9 mouse cellular contexts compared by ENCODE assay signal in the genomic region with DNA sequence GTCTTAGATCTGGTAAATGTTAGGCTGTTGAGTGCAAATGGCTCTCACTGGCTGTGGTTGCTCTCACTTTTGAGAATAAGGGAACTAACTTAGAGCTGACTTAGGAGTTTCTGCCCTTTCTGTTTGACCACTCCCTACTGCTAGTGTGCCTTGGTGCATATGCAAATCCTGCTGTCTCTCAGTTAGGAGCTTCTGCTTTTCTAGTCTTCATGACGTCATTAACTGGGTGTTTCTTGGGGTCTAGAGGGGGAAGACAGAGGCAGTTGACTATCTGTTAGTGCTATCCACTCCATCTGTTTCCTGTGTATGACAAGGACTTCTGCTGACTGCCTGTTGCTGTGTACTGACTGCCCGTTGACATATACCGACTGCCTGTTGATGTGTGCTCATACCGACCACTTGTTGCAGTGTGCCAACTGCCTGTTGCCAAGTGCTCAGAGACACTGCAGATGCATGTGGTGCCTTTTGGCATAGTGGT. TPM values are rescaled to one million over a fixed set of nuclear protein-coding genes. Genes with fewer than 3 reads are reported as not detected.
DNase-seq lines count a peak whose midpoint lies in the region; ATAC-seq lines count a peak whose summit lies in the region.
"Had no signal": no experiment of that assay in that cellular context is flagged by ENCODE, and none has a peak within 500 bp of the region (broad histone marks: within the 10 kb centered on the region; RNA-seq: fewer than 3 reads in every experiment).

No protein-coding gene starts in this region.

- H3K36me3 ChIP-seq in liver, embryonic 12.5 days = no peaks in the 10 kb centered on the region
- H3K36me3 ChIP-seq: embryonic facial prominence, embryonic 15.5 days had no signal

- peaks cover 73% of the 10 kb centered on the region for H3K4me1 ChIP-seq in liver, embryonic 12.5 days

- H3K4me3 ChIP-seq in liver, embryonic 12.5 days = no peak overlapping the region
- H3K4me3 ChIP-seq: embryonic facial prominence, embryonic 15.5 days had no signal

- H3K9ac ChIP-seq in liver, embryonic 12.5 days = no peak overlapping the region
- H3K9ac ChIP-seq: embryonic facial prominence, embryonic 15.5 days had no signal

- H3K9me3 ChIP-seq in liver, embryonic 12.5 days (replicated peaks) = no peaks in the 10 kb centered on the region
- H3K9me3 ChIP-seq: embryonic facial prominence, embryonic 15.5 days had no signal

- peak overlapping the region; percentile 21 for H3K4me2 ChIP-seq in liver, embryonic 12.5 days
- H3K4me2 ChIP-seq: embryonic facial prominence, embryonic 15.5 days had no signal

- peak; percentile 82 for ATAC-seq in liver, embryonic 12.5 days

- DNase-seq in layer of hippocampus, adult 9-11 months = peak; percentile 76
- no peak for DNase-seq in layer of hippocampus, adult 18-20 months (ENCODE audit: low spot score in 2 of 2)
- DNase-seq in brain, adult 2 months (ENCODE audit: low read depth, low spot score) = peak; percentile 49
- peak; percentile 87 to 91 for DNase-seq in spleen, postnatal 36 days (ENCODE audit: low spot score in 2 of 2)
- no peak for DNase-seq in left cerebral cortex, adult 11 months (ENCODE audit: low spot score)
- DNase-seq in ovary, postnatal 36 days (ENCODE audit: low spot score) = no peak
- no peak for DNase-seq in neural tube, embryonic 10.5 days (ENCODE audit: extremely low spot score, low spot score)

- peak overlapping the region; percentile 28 for H3K27ac ChIP-seq in liver, embryonic 12.5 days
- H3K27ac ChIP-seq: embryonic facial prominence, embryonic 15.5 days had no signal

- H3K27me3 ChIP-seq in liver, embryonic 12.5 days (replicated peaks) = no peaks in the 10 kb centered on the region
- H3K27me3 ChIP-seq: embryonic facial prominence, embryonic 15.5 days had no signal

- 12% methylated on average over 4 of the region's 4 CpGs for WGBS in liver, embryonic 12.5 days (ENCODE audit: insufficient replicate concordance)

RNA-seq across cellular contexts. Expression of a gene that starts 56.7 kb away (rescaled TPM):
- 100 to 1,000 TPM; 231 to 242 TPM for total RNA-seq in layer of hippocampus, adult 18-20 months (2021)
- 10.6 and 11.2 TPM in 2 replicates for polyA plus RNA-seq in liver, embryonic 12.5 days (2016; fragmentation: Nextera tagmentation; extraction: Ambion mirVana)

Comparison
In these comparisons a context has a peak if more than half of its experiments do, and no peak if none do; other contexts are left out.
1. DNase-seq: peak in layer of hippocampus, adult 9-11 months (single experiment), brain, adult 2 months (single experiment) and spleen, postnatal 36 days (2 of 2); none in layer of hippocampus, adult 18-20 months (0 of 2), left cerebral cortex, adult 11 months (single experiment), ovary, postnatal 36 days (single experiment) and neural tube, embryonic 10.5 days (single experiment).